Mouse (Mus musculus) frontal cortex, postnatal 10 days (tissue): ENCODE results near the gene Olfr441.
"Not testable (repeated sequence)": the region's sequence is repeated elsewhere in the genome, so short reads cannot be mapped to it uniquely, and the experiment has no call there.

Source experiments
- DNase-seq, 2 experiments: peaks; one replicate each; pipeline ENCODE4 v3.0.0; 2022; ENCODE audit warnings: low spot score in 2 of 2, mixed read lengths in 1 of 2

The Olfr441 gene

DNA sequence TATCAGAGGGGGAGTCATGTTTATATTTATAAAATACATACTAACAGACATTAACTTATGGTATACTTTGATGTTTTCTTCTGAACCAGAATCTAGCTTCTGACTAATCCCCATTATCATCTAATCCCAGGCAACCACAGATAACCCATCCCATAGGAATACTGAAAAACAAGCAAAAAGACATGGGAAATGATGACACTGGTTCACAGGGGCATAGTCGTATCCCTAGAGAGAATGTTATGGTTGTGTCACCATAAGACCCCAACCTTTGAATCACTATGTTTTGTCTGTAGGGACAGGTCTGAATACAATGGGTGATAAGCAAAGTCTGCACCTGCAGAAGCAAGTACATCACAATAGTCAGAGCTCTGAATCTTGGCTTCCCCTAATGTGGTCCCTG lies at the start of gene Olfr441:
Gene Olfr441 (plus strand): TSS at position 301 of the 400 bp plus-strand sequence.
- DNase-seq = not testable (repeated sequence)

DNA sequence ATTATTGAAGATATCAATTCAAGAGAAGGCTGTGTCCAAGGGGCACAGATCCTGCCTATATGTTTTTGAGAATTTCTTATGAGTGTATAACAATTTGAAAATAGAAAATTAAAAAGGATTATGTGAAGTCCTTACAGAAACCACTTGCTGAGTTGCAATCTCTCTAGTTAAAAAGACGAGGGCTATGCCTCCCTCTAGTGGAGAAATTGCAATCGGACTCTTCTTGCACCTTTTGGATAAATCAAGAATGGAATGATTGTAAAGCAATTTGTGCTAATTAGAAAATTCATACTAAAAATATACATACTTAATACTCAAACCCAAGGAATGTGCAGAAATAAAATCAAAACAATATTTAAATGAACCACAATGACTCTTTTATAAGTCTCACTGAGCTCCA lies 27.4 kb upstream of the Olfr441 start:
- DNase-seq = no peak

DNA sequence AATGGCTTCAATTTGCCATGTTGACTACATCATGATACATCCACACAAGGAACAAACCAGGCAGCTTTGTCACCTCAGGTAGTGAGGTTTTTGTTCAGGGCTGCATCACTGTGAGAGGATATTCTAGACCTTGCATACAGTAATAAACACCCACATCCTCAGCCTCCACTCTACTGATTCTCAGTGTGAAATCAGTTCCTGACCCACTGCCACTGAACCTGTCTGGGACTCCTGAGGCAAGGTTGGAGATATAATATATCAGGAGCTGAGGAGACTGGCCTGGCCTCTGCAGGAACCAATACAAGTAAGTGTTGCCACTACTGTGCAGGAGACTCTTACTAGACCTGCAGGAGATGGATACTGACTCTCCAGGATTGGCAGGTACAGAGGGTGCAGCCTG lies 24.8 kb upstream of the Olfr441 start:
- DNase-seq = not testable (repeated sequence)

GRCm38 (mm10) chr6:43146267-43146666 lies 40.1 kb downstream of the Olfr441 start, which contains the start of gene Olfr237-ps1:
Gene Olfr237-ps1 (plus strand): TSS chr6:43146567.
- not testable (repeated sequence) for DNase-seq

- no peak for DNase-seq
These were observed 53.3 kb downstream of the Olfr441 start for GRCm38 (mm10) chr6:43159502-43159901.

DNA sequence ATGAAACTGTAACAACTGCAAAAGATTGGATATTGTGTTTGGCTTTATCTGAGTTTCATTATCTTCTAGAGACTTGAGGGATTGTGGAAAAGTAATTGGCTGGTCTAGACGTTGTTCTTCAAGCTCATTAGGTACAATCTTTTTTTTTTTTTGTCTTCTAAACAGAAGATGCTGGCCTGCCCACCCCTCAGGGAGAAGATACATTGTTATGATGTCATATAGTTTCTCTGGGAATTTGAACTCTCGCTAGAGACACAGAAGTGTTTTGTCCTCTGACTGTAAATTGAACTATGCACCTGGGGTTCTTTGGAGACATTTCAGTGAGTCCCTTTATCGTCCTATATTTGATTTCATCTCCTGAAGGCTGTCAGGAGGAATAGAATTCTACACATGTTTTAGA lies 56.8 kb downstream of the Olfr441 start, which contains the start of gene Olfr437:
Gene Olfr437 (plus strand): TSS at position 301 of the 400 bp plus-strand sequence.
- DNase-seq = no peak

- no peak for DNase-seq
These were observed 61.1 kb downstream of the Olfr441 start for GRCm38 (mm10) chr6:43167246-43167645.
